Mouse (Mus musculus) stomach, postnatal 0 days (tissue): ENCODE results near the gene Rgs9bp.

Experiments used
- CTCF ChIP-seq: IDR thresholded peaks from 2 replicates; pipeline ENCODE4 v1.5.1; 2016; ENCODE audit warnings: antibody characterized with exemption, low read depth, mild to moderate bottlenecking, moderate library complexity
- EP300 ChIP-seq: optimal IDR thresholded peaks from 2 replicates; pipeline ENCODE3; 2016; ENCODE audit warnings: antibody characterized with exemption

DNA sequence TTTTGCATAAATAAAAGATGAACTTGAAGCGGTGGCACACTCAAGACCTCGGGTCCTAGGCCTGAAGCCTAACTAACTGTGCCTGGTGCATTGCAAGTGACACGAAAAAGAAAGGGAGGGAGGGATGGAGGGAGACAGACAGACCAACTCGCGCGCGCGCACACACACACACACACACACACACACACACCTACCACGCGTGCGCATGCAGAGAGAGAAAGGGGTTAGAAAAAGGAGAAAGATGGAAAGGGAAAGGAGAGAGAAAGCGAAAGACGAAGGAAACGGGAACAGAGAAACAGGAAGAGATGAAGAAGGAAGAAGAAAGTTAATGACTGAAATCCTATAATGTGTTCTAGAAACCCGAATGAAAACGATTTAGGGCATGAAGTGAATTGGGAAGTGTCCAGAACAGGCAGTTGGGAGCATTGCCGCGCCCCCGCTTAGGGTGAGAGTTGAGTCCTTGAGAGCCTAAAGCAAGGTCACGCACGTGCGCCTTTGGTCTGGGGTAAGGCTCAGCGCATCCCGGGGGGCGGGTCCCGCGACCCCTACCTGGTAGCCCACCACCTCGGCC, 30.7 kb downstream of the Rgs9bp start:
- no peak for TF ChIP-seq EP300
- TF ChIP-seq CTCF = no peak
